Mouse (Mus musculus) left cerebral cortex, adult 6 months (tissue): ENCODE results near the gene Myl4. TPM values are rescaled to one million over a fixed set of nuclear protein-coding genes. Genes with fewer than 3 reads are reported as not detected.

Experiments
- long read RNA-seq, 2 experiments: library from polyadenylated mRNA; unstranded; transcript quantifications; one replicate each; pipeline ENCODE4 v2.0.0; 2019 to 2020
- polyA plus RNA-seq: library from polyadenylated mRNA; unstranded; fragments of <200 nt; fragmentation: Nextera tagmentation; gene quantifications from 2 replicates; pipeline ENCODE4 v1.2.3, GENCODE M21; 2021

Myl4 gene
- 121 and 148 TPM in 2 replicates for polyA plus RNA-seq
- long read RNA-seq, experiment 1, transcript Myl4-202 (7 exons, 900 nt): major isoform, 13 of 28 reads
- long read RNA-seq, experiment 1, partial matches to known transcripts: 2 of 28 reads
- long read RNA-seq, experiment 1, other reads (novel, unspliced or antisense): 10 of 28 reads
- long read RNA-seq, experiment 2, transcript Myl4-202 (7 exons, 900 nt): major isoform, 57 of 91 reads
- long read RNA-seq, experiment 2, partial matches to known transcripts: 9 of 91 reads
- long read RNA-seq, experiment 2, other reads (novel, unspliced or antisense): 22 of 91 reads

GRCm38 (mm10) chr11:104550406-104550974 is at the start of gene Myl4, which contains the start of gene Cdc27:
Gene Myl4, plus strand, starts transcription at chr11:104550663.
Gene Cdc27, minus strand, starts transcription at chr11:104550620.

GRCm38 (mm10) chr11:104607491-104608245 is 57.2 kb downstream of the Myl4 start, which contains the start of gene Itgb3:
Gene Itgb3, plus strand, starts transcription at chr11:104608000.

Other genes starting within 250 kb of the Myl4 start
- gene Kansl1, start 81.8 kb upstream of the Myl4 start, polyA plus RNA-seq: 14.3 and 14.5 TPM in 2 replicates
- 9.5 and 12.1 TPM in 2 replicates for gene Cdc27, start within 50 bp of the Myl4 start, polyA plus RNA-seq
- gene Itgb3, start 57.3 kb downstream of the Myl4 start, polyA plus RNA-seq: 0.36 and 0.38 TPM in 2 replicates
- 0.01 and 0.50 TPM in 2 replicates for gene Gm11639, start 135.0 kb downstream of the Myl4 start, polyA plus RNA-seq